Mouse (Mus musculus): ENCODE measurements at regions not wholly inside any gene's neighbourhood (a gene's known extent, or its start where the extent isn't known, plus 50 kb on each side); places are given as distances from the start of the nearest gene placed in this dataset.

DNA sequence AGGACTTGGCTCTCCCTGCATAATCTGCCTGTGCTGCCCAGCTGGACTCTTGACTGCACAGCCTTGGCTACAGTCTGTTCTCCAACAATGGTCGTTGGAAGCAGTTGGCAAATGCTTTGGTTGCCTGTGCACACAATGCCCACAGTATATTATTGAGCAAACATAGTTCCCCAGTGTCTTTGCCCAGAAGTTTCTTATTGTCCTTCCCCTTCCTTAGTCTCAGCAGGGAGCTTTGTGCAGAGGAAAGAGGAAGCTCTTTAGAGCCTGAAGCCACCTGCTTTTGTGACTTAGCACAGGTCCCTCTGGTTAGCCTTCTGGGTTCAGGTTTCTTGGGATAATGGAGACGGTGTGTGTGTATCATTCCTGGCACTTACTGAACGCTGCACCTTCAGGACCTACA is 80.9 kb upstream of the Id2 start:
- TF ChIP-seq CTCF (IDR thresholded peaks at IDR 0.05) (no peak), POLR2A (IDR thresholded peaks at IDR 0.05; ENCODE audit: insufficient read depth, low read depth, low read length) (no peak), EP300 (IDR thresholded peaks at IDR 0.05; ENCODE audit: insufficient read depth, low read depth, low read length) (no peak)
